Mouse (Mus musculus) embryonic fibroblast, embryonic 13.5 days (primary cell): ENCODE data around the gene AI467606. TPM values are rescaled to one million over a fixed set of nuclear protein-coding genes. Genes with fewer than 3 reads are reported as not detected.

ENCODE experiments used
- H3K27ac ChIP-seq: 2 replicates; pipeline ENCODE4 v1.5.1; 2012; ENCODE audit warnings: low read length, control low read depth, inconsistent platforms; ENCODE audit not compliant: insufficient read depth
- H3K4me1 ChIP-seq: 2 replicates; pipeline ENCODE4 v1.6.1; 2011; ENCODE audit warnings: low read length; ENCODE audit not compliant: control insufficient read depth, insufficient read depth
- H3K4me3 ChIP-seq: 2 replicates; pipeline ENCODE4 v1.5.1; 2011; ENCODE audit warnings: mild to moderate bottlenecking, control low read depth, low read length; ENCODE audit not compliant: insufficient read depth
- CTCF ChIP-seq: IDR thresholded peaks from 2 replicates; pipeline ENCODE4 v1.5.1; 2011; ENCODE audit warnings: mild to moderate bottlenecking, control low read depth, low read length, moderate library complexity, borderline replicate concordance; ENCODE audit not compliant: insufficient read depth
- POLR2A ChIP-seq: IDR thresholded peaks from 2 replicates; pipeline ENCODE4 v1.6.1; 2011; ENCODE audit warnings: low read depth, mild to moderate bottlenecking, control low read depth, low read length, moderate library complexity
- polyA plus RNA-seq: library from polyadenylated mRNA; stranded (reverse); fragments of >200 nt; gene quantifications from 2 replicates; pipeline ENCODE4 v1.2.4, GENCODE M21; 2011; ENCODE audit warnings: low read depth; ENCODE audit not compliant: missing spikeins, insufficient read length

AI467606 gene
- polyA plus RNA-seq, 1 experiment = 1.1 TPM

GRCm38 (mm10) chr7:127118671-127119445, 27.7 kb downstream of the AI467606 start:
- peaks cover 8% of the 10 kb centered on the region; the same call in 1 of the 2 replicates for H3K4me1 ChIP-seq
- TF ChIP-seq CTCF (no peak), POLR2A (no peak)
- no peak overlapping the region for H3K4me3 ChIP-seq
- no peak overlapping the region for H3K27ac ChIP-seq

GRCm38 (mm10) chr7:127121061-127121910, 30.1 kb downstream of the AI467606 start:
- TF ChIP-seq CTCF = no peak
- Histone ChIP-seq H3K4me3 (no peak overlapping the region), H3K27ac (no peak overlapping the region), H3K4me1 (peaks cover 8% of the 10 kb centered on the region; the same call in 1 of the 2 replicates)

GRCm38 (mm10) chr7:127121911-127122270, 30.7 kb downstream of the AI467606 start, which contains the start of gene Qprt:
TSS of gene Qprt (minus strand) at chr7:127122226.
- TF ChIP-seq POLR2A (no peak), CTCF (no peak)
- Histone ChIP-seq H3K27ac (no peak within 1 kb of the TSS), H3K4me1 (peaks cover 8% of the 10 kb centered on the region; the same call in 1 of the 2 replicates), H3K4me3 (no peak within 1 kb of the TSS)

DNA sequence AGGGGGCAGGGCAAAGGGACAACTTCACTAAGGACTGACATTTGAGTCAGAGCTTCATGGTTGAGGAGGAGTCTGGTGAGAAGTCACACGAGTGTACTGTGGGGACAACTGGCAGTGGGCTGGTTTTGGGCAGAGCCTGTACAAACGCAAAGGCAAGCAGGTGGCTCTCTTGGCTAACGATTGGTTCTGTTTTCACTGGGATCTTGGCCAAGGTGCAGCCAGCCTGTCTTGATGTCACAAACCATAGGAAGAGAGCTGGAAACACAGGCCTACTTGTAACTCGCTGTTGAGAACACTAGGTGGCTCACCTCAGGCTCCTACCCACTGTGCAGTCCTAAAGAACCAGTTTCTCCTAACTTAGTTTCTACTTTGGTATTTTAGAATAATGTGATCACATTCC, 38.5 kb downstream of the AI467606 start:
- H3K27ac ChIP-seq = no peak overlapping the region
- H3K4me3 ChIP-seq = no peak overlapping the region
- TF ChIP-seq CTCF (peak; percentile 38; the same call in 1 of the 2 replicates), POLR2A (no peak)
- no peaks in the 10 kb centered on the region for H3K4me1 ChIP-seq

DNA sequence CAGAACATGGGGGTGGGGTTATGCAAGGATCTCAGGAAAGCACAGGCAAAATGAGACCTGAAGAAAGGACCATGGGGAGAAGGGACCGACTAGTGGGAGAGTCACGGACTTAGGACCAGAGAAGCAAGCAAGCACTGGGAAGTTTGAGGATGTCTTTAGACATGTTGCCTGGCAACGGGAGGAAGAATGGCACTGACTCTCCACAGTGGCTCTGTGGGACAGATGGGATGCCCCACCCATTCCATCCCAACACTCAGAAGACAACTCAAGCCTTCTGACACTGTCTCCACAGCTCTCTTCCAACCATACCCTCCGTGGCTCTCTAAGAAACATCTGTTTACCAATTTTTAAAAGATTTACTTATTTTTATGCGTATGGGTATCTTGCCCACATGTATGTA, 42.0 kb downstream of the AI467606 start:
- no peak overlapping the region for H3K4me3 ChIP-seq
- no peaks in the 10 kb centered on the region for H3K4me1 ChIP-seq
- no peak overlapping the region for H3K27ac ChIP-seq
- TF ChIP-seq POLR2A (no peak), CTCF (no peak)

- no peaks in the 10 kb centered on the region for H3K4me1 ChIP-seq
- no peak overlapping the region for H3K4me3 ChIP-seq
- TF ChIP-seq CTCF (no peak), POLR2A (no peak)
- no peak overlapping the region for H3K27ac ChIP-seq
Observed at GRCm38 (mm10) chr7:127134821-127135447, 43.8 kb downstream of the AI467606 start.

DNA sequence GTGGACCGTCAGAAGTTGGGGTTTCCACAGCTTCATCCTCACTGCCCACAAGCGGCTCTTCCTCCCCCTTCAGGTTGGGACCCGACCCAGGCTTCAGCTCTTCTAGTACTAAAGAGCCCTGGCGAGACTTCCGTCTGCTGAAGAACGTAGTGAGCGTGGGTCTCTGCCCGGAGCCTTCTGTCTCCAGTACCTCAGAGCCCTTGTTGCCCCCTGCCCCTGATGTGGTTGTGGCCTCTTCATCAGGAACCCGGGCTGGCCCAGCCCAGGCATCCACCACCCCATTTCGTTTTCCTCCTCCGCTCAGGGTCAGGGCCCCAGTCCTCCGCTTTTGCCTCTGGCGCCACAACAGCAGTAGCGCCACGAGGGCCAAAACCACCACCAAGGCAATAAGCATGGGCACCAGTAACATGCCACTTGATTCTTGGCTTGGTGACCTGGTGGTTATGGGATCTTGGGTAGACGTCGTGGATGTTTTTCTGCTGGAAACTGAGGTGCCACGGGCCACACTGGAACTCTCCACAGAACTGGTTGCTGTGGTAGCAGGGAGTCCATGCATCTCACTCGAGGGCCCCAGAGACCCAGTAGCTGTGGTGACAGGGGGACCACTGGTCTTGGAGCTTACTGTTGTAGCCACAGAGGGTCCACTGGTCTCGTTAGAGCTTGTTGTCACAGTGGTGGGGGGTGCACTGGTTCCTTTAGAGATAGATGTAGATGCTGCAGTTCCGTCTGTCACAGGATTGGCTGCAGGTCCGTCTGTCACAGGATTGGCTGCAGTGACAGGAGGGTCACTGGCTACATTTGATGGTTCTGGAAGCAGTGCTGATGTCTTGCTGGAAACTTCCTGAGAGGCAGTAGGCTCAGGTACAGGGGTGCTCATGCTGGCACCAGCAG, 45.3 kb downstream of the AI467606 start:
- no peak overlapping the region for H3K4me3 ChIP-seq
- TF ChIP-seq CTCF = no peak
- TF ChIP-seq POLR2A = no peak
- H3K27ac ChIP-seq = no peak overlapping the region
- no peaks in the 10 kb centered on the region for H3K4me1 ChIP-seq

GRCm38 (mm10) chr7:127137262-127138017, 46.3 kb downstream of the AI467606 start, which contains the start of gene Spn:
TSS of gene Spn (minus strand) at chr7:127137823.
- no peak within 1 kb of the TSS for H3K27ac ChIP-seq
- no peaks in the 10 kb centered on the region for H3K4me1 ChIP-seq
- no peak within 1 kb of the TSS for H3K4me3 ChIP-seq
- TF ChIP-seq POLR2A = no peak
- TF ChIP-seq CTCF = no peak
